Mouse (Mus musculus): ENCODE results near the gene Wdr38. TPM values are rescaled to one million over a fixed set of nuclear protein-coding genes. Genes with fewer than 3 reads are reported as not detected.
A peak's percentile ranks its signal among the peaks of the same experiment; 100 is the strongest.

The Wdr38 gene
- polyA plus RNA-seq, 1 experiment from 2014 or later: 1.3 TPM

GRCm38 (mm10) chr2:38987371-38987770 is 9.9 kb upstream of the Wdr38 start:
- Histone ChIP-seq H3K27ac (ENCODE audit: low read depth, low read length) (no peak overlapping the region), H3K4me3 (ENCODE audit: low read depth, low read length) (no peak overlapping the region), H3K36me3 (ENCODE audit: control insufficient read depth, insufficient read depth, low read length) (no peaks in the 10 kb centered on the region), H3K9ac (ENCODE audit: low read depth, low read length) (no peak overlapping the region), H3K27me3 (ENCODE audit: control insufficient read depth, insufficient read depth, low read length) (no peaks in the 10 kb centered on the region), H3K4me1 (ENCODE audit: control insufficient read depth, insufficient read depth, low read length) (no peaks in the 10 kb centered on the region), H3K4me2 (no peak overlapping the region), H3K9me3 (replicated peaks; ENCODE audit: control insufficient read depth, low read length) (no peaks in the 10 kb centered on the region; the same call in 1 of the 2 replicates)
- 75% methylated on average over 1 of the region's 1 CpGs for WGBS (ENCODE audit: insufficient replicate concordance)
- ATAC-seq (replicated peaks; ENCODE audit: insufficient number of reproducible peaks, low FRiP score, low TSS enrichment): no peak

GRCm38 (mm10) chr2:38987803-38988510 is 9.3 kb upstream of the Wdr38 start:
- H3K9ac ChIP-seq (ENCODE audit: low read depth, low read length): no peak overlapping the region
- no peaks in the 10 kb centered on the region; the same call in 1 of the 2 replicates for H3K9me3 ChIP-seq (replicated peaks; ENCODE audit: control insufficient read depth, low read length)
- no peak overlapping the region for H3K27ac ChIP-seq (ENCODE audit: low read depth, low read length)
- no peaks in the 10 kb centered on the region for H3K36me3 ChIP-seq (ENCODE audit: control insufficient read depth, insufficient read depth, low read length)
- no peaks in the 10 kb centered on the region for H3K4me1 ChIP-seq (ENCODE audit: control insufficient read depth, insufficient read depth, low read length)
- ATAC-seq (replicated peaks; ENCODE audit: insufficient number of reproducible peaks, low FRiP score, low TSS enrichment): no peak
- 74% methylated on average over 6 of the region's 6 CpGs for WGBS (ENCODE audit: insufficient replicate concordance)
- H3K27me3 ChIP-seq (ENCODE audit: control insufficient read depth, insufficient read depth, low read length): no peaks in the 10 kb centered on the region
- H3K4me2 ChIP-seq: no peak overlapping the region
- H3K4me3 ChIP-seq (ENCODE audit: low read depth, low read length): no peak overlapping the region

- no peaks in the 10 kb centered on the region for H3K27me3 ChIP-seq (ENCODE audit: control insufficient read depth, insufficient read depth, low read length)
- no peaks in the 10 kb centered on the region for H3K9me3 ChIP-seq (replicated peaks; ENCODE audit: control insufficient read depth, low read length)
- H3K4me3 ChIP-seq (ENCODE audit: low read depth, low read length): no peak overlapping the region
- no peak overlapping the region for H3K9ac ChIP-seq (ENCODE audit: low read depth, low read length)
- H3K36me3 ChIP-seq (ENCODE audit: control insufficient read depth, insufficient read depth, low read length): no peaks in the 10 kb centered on the region
- ATAC-seq (replicated peaks; ENCODE audit: insufficient number of reproducible peaks, low FRiP score, low TSS enrichment): no peak
- no peak overlapping the region for H3K27ac ChIP-seq (ENCODE audit: low read depth, low read length)
- no peaks in the 10 kb centered on the region for H3K4me1 ChIP-seq (ENCODE audit: control insufficient read depth, insufficient read depth, low read length)
- no peak overlapping the region for H3K4me2 ChIP-seq
- WGBS (ENCODE audit: insufficient replicate concordance): 84% methylated on average over 2 of the region's 2 CpGs
Measured at GRCm38 (mm10) chr2:38988929-38989328, 8.3 kb upstream of the Wdr38 start.

- Histone ChIP-seq H3K9me3 (replicated peaks; ENCODE audit: control insufficient read depth, low read length) (no peaks in the 10 kb centered on the region), H3K4me1 (ENCODE audit: control insufficient read depth, insufficient read depth, low read length) (no peaks in the 10 kb centered on the region), H3K4me2 (no peak overlapping the region), H3K27me3 (ENCODE audit: control insufficient read depth, insufficient read depth, low read length) (no peaks in the 10 kb centered on the region), H3K4me3 (ENCODE audit: low read depth, low read length) (no peak overlapping the region), H3K27ac (ENCODE audit: low read depth, low read length) (no peak overlapping the region), H3K9ac (ENCODE audit: low read depth, low read length) (no peak overlapping the region), H3K36me3 (ENCODE audit: control insufficient read depth, insufficient read depth, low read length) (no peaks in the 10 kb centered on the region)
- 51% methylated on average over 4 of the region's 4 CpGs for WGBS (ENCODE audit: insufficient replicate concordance)
- no peak for ATAC-seq (replicated peaks; ENCODE audit: insufficient number of reproducible peaks, low FRiP score, low TSS enrichment)
Measured at GRCm38 (mm10) chr2:38992004-38992403, 5.3 kb upstream of the Wdr38 start.

GRCm38 (mm10) chr2:38992452-38992851 is 4.8 kb upstream of the Wdr38 start:
- WGBS (ENCODE audit: insufficient replicate concordance): 62% methylated on average over 4 of the region's 4 CpGs
- Histone ChIP-seq H3K27me3 (ENCODE audit: control insufficient read depth, insufficient read depth, low read length) (no peaks in the 10 kb centered on the region), H3K4me3 (ENCODE audit: low read depth, low read length) (no peak overlapping the region), H3K9ac (ENCODE audit: low read depth, low read length) (no peak overlapping the region), H3K4me2 (no peak overlapping the region), H3K9me3 (replicated peaks; ENCODE audit: control insufficient read depth, low read length) (no peaks in the 10 kb centered on the region), H3K36me3 (ENCODE audit: control insufficient read depth, insufficient read depth, low read length) (no peaks in the 10 kb centered on the region), H3K4me1 (ENCODE audit: control insufficient read depth, insufficient read depth, low read length) (peaks cover 3% of the 10 kb centered on the region; the same call in 1 of the 2 replicates), H3K27ac (ENCODE audit: low read depth, low read length) (no peak overlapping the region)
- ATAC-seq (replicated peaks; ENCODE audit: insufficient number of reproducible peaks, low FRiP score, low TSS enrichment): no peak

- Histone ChIP-seq H3K9me3 (replicated peaks; ENCODE audit: control insufficient read depth, low read length) (no peaks in the 10 kb centered on the region), H3K4me3 (ENCODE audit: low read depth, low read length) (no peak overlapping the region), H3K27me3 (ENCODE audit: control insufficient read depth, insufficient read depth, low read length) (no peaks in the 10 kb centered on the region), H3K27ac (ENCODE audit: low read depth, low read length) (0 out of 2 replicates have a peak overlapping the region, but pooled peaks have one; percentile 15), H3K36me3 (ENCODE audit: control insufficient read depth, insufficient read depth, low read length) (peaks cover 24% of the 10 kb centered on the region), H3K4me1 (ENCODE audit: control insufficient read depth, insufficient read depth, low read length) (peaks cover 29% of the 10 kb centered on the region), H3K4me2 (no peak overlapping the region), H3K9ac (ENCODE audit: low read depth, low read length) (no peak overlapping the region)
- ATAC-seq (replicated peaks; ENCODE audit: insufficient number of reproducible peaks, low FRiP score, low TSS enrichment): no peak
- 51% methylated on average over 4 of the region's 4 CpGs for WGBS (ENCODE audit: insufficient replicate concordance)
Measured at GRCm38 (mm10) chr2:38999381-38999780, 2.1 kb downstream of the Wdr38 start.

GRCm38 (mm10) chr2:38999910-39000586 is 2.8 kb downstream of the Wdr38 start:
- Histone ChIP-seq H3K27ac (ENCODE audit: low read depth, low read length) (no peak overlapping the region), H3K9ac (ENCODE audit: low read depth, low read length) (no peak overlapping the region), H3K36me3 (ENCODE audit: control insufficient read depth, insufficient read depth, low read length) (peaks cover 24% of the 10 kb centered on the region), H3K4me1 (ENCODE audit: control insufficient read depth, insufficient read depth, low read length) (peaks cover 29% of the 10 kb centered on the region), H3K27me3 (ENCODE audit: control insufficient read depth, insufficient read depth, low read length) (no peaks in the 10 kb centered on the region), H3K4me2 (no peak overlapping the region), H3K9me3 (replicated peaks; ENCODE audit: control insufficient read depth, low read length) (no peaks in the 10 kb centered on the region), H3K4me3 (ENCODE audit: low read depth, low read length) (no peak overlapping the region)
- 68% methylated on average over 8 of the region's 8 CpGs for WGBS (ENCODE audit: insufficient replicate concordance)
- no peak for ATAC-seq (replicated peaks; ENCODE audit: insufficient number of reproducible peaks, low FRiP score, low TSS enrichment)

- WGBS (ENCODE audit: insufficient replicate concordance): 82% methylated on average over 4 of the region's 4 CpGs
- Histone ChIP-seq H3K36me3 (ENCODE audit: control insufficient read depth, insufficient read depth, low read length) (peaks cover 24% of the 10 kb centered on the region), H3K27ac (ENCODE audit: low read depth, low read length) (no peak overlapping the region), H3K9ac (ENCODE audit: low read depth, low read length) (no peak overlapping the region), H3K27me3 (ENCODE audit: control insufficient read depth, insufficient read depth, low read length) (no peaks in the 10 kb centered on the region), H3K4me1 (ENCODE audit: control insufficient read depth, insufficient read depth, low read length) (peaks cover 29% of the 10 kb centered on the region), H3K4me2 (no peak overlapping the region), H3K4me3 (ENCODE audit: low read depth, low read length) (no peak overlapping the region), H3K9me3 (replicated peaks; ENCODE audit: control insufficient read depth, low read length) (no peaks in the 10 kb centered on the region)
- no peak for ATAC-seq (replicated peaks; ENCODE audit: insufficient number of reproducible peaks, low FRiP score, low TSS enrichment)
Measured at GRCm38 (mm10) chr2:39000587-39000919, 3.3 kb downstream of the Wdr38 start.

- Histone ChIP-seq H3K4me1 (ENCODE audit: control insufficient read depth, insufficient read depth, low read length) (peaks cover 35% of the 10 kb centered on the region), H3K4me2 (no peak overlapping the region), H3K27ac (ENCODE audit: low read depth, low read length) (no peak overlapping the region), H3K36me3 (ENCODE audit: control insufficient read depth, insufficient read depth, low read length) (peaks cover 24% of the 10 kb centered on the region), H3K9ac (ENCODE audit: low read depth, low read length) (no peak overlapping the region), H3K4me3 (ENCODE audit: low read depth, low read length) (no peak overlapping the region), H3K9me3 (replicated peaks; ENCODE audit: control insufficient read depth, low read length) (no peaks in the 10 kb centered on the region), H3K27me3 (ENCODE audit: control insufficient read depth, insufficient read depth, low read length) (no peaks in the 10 kb centered on the region)
- WGBS (ENCODE audit: insufficient replicate concordance): 84% methylated on average over 3 of the region's 3 CpGs
- ATAC-seq (replicated peaks; ENCODE audit: insufficient number of reproducible peaks, low FRiP score, low TSS enrichment): no peak
Measured at GRCm38 (mm10) chr2:39001866-39002265, 4.6 kb downstream of the Wdr38 start.

Data from heart, embryonic 11.5 days (tissue).